Mouse (Mus musculus) heart, postnatal 0 days (tissue): ENCODE measurements around the gene Gm20696.

Experiments used
- CTCF ChIP-seq: IDR thresholded peaks from 2 replicates; pipeline ENCODE4 v1.5.1; 2016; ENCODE audit warnings: antibody characterized with exemption, control low read depth, low read depth
- EP300 ChIP-seq: IDR thresholded peaks from 2 replicates; pipeline ENCODE4 v1.6.1; 2016; ENCODE audit warnings: antibody characterized with exemption, low read depth

DNA sequence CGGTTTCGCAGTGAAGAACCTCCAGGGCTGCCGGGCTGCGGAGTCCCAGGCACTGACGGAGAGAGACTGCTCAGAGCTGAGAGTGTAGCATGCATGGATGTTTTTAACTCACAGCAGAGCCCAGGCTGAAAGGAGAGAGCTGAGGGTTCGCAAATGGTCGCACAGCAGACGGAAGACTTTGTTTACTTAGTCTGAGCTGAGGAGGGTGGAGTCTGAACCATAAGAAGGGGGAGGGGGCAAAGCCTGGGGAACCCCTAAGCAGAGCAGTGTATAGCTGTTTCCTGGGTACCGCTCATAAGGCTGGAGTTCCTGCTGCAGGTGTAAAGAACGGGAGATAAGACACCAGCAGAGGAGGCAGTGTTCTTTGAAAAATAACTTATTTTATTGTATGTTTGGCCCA is 20.3 kb downstream of the Gm20696 start:
- no peak for TF ChIP-seq CTCF
- no peak for TF ChIP-seq EP300
